Mouse (Mus musculus): ENCODE data around the gene Apba2. TPM values are rescaled to one million over a fixed set of nuclear protein-coding genes. Genes with fewer than 3 reads are reported as not detected.

Gene Apba2
- polyA plus RNA-seq, 1 experiment from 2014 or later, result 201 TPM

Other genes starting within 250 kb of the Apba2 start
- gene Mtmr10, start 214.1 kb upstream of the Apba2 start, polyA plus RNA-seq (2015; fragmentation: Nextera tagmentation; extraction: Ambion mirVana), result 9.5 and 9.6 TPM in 2 replicates
- 7.1 and 7.6 TPM in 2 replicates for gene Fan1, start 127.6 kb upstream of the Apba2 start, polyA plus RNA-seq (2015; fragmentation: Nextera tagmentation; extraction: Ambion mirVana)
- gene Mphosph10, start 109.4 kb upstream of the Apba2 start, polyA plus RNA-seq (2015; fragmentation: Nextera tagmentation; extraction: Ambion mirVana), result 23.2 and 23.7 TPM in 2 replicates
- gene Mcee, start 109.1 kb upstream of the Apba2 start, polyA plus RNA-seq (2015; fragmentation: Nextera tagmentation; extraction: Ambion mirVana), result 32.8 and 33.4 TPM in 2 replicates

Data from midbrain, embryonic 15.5 days (tissue).